ENCODE assay signal across 24 mouse cellular contexts in genomic region chr5:107896265-107896664, GRCm38 (mm10). TPM values are rescaled to one million over a fixed set of nuclear protein-coding genes. Genes with fewer than 3 reads are reported as not detected.
A peak's percentile ranks its signal among the peaks of the same experiment; 100 is the strongest.
DNase-seq lines count a peak whose midpoint lies in the region; ATAC-seq and TF ChIP-seq lines count a peak whose summit lies in the region.
"Had no signal": no experiment of that assay in that cellular context is flagged by ENCODE, and none has a peak within 500 bp of the region (broad histone marks: within the 10 kb centered on the region; RNA-seq: fewer than 3 reads in every experiment).

No protein-coding gene starts in this region.

- TF ChIP-seq CTCF in left cerebral cortex, adult 2 months (IDR thresholded peaks at IDR 0.05): no peak
- TF ChIP-seq CTCF in cerebellum, adult 2 months (IDR thresholded peaks at IDR 0.05; ENCODE audit: borderline replicate concordance, insufficient read depth, low read depth, low read length): no peak

- peak overlapping the region; percentile 28; the same call in 1 of the 2 replicates for H3K27ac ChIP-seq in left cerebral cortex, adult 2 months
- H3K27ac ChIP-seq in cerebellum, adult 2 months (ENCODE audit: insufficient read depth, low read length): no peak overlapping the region
- H3K27ac ChIP-seq: embryonic facial prominence, embryonic 10.5 days; embryonic facial prominence, embryonic 12.5 days; forebrain, embryonic 13.5 days; forebrain, embryonic 15.5 days had no signal

- peak; percentile 66 for ATAC-seq in frontal cortex, adult (ENCODE audit: low TSS enrichment)
- ATAC-seq: activated CD4-positive, CD25-positive, alpha-beta regulatory T cell, adult 4 months; CD4-positive, CD25-positive, alpha-beta regulatory T cell, adult 4 months; forebrain, embryonic 13.5 days; forebrain, embryonic 15.5 days; forebrain, postnatal 0 days; Patski had no signal

- H3K4me3 ChIP-seq in left cerebral cortex, adult 2 months: no peak overlapping the region
- H3K4me3 ChIP-seq in cerebellum, adult 2 months (replicated peaks; ENCODE audit: insufficient read depth, low read depth, low read length): no peak overlapping the region
- H3K4me3 ChIP-seq: embryonic facial prominence, embryonic 10.5 days; embryonic facial prominence, embryonic 12.5 days; forebrain, embryonic 13.5 days; forebrain, embryonic 15.5 days had no signal

- no peaks in the 10 kb centered on the region; the same call in 1 of the 2 replicates for H3K27me3 ChIP-seq in cerebellum, adult 2 months (ENCODE audit: control insufficient read depth, insufficient read depth, low read length)
- H3K27me3 ChIP-seq: CH12.LX; embryonic facial prominence, embryonic 12.5 days; forebrain, embryonic 13.5 days; forebrain, embryonic 15.5 days; Patski had no signal

- no peak for DNase-seq in frontal cortex, postnatal 14 days (ENCODE audit: low spot score in 2 of 2)
- DNase-seq in left cerebral cortex, adult 2 months (ENCODE audit: extremely low spot score in 1 of 2, low spot score in 2 of 2): no peak
- DNase-seq in left cerebral cortex, postnatal 14 days (ENCODE audit: low spot score in 2 of 2): no peak
- DNase-seq in telencephalon, adult 2 months (ENCODE audit: low read depth, low spot score): peak; percentile 64
- DNase-seq in cerebellum, adult 2 months: no peak
- DNase-seq: adrenal gland, adult 8-10 months; adrenal gland, postnatal 14 days; adrenal gland, postnatal 36 days; B cell, adult 2 months; cerebellum, adult 11 months; cerebellum, adult 18-20 months; cerebellum, adult 9-10 months; cerebellum, postnatal 10 days; cerebellum, postnatal 25 days; forebrain, postnatal 0 days had no signal

- no peak for TF ChIP-seq POLR2A in cerebellum, adult 2 months (IDR thresholded peaks at IDR 0.05; ENCODE audit: borderline replicate concordance, insufficient read depth, low read length)

- intact Hi-C loops in left cerebral cortex, adult 2 months (cut with DNase I): no loop called here
- intact Hi-C loops in left cerebral cortex, postnatal 14 days (cut with DNase I): loop anchor here (10.0 kb wide), 1 partner anchor 291 kb away; no protein-coding TSS in a partner anchor

- no peaks in the 10 kb centered on the region for H3K4me1 ChIP-seq in cerebellum, adult 2 months (ENCODE audit: control insufficient read depth, insufficient read depth, low read length)
- H3K4me1 ChIP-seq: embryonic facial prominence, embryonic 10.5 days; embryonic facial prominence, embryonic 12.5 days had no signal

- 70% methylated on average over 1 of the region's 1 CpGs for WGBS in cerebellum, adult 2 months

RNA-seq across cellular contexts. Expression of gene Rpl5, which starts 4.0 kb away (rescaled TPM):
- 10 to 100 TPM; 53.8 to 61.6 TPM for total RNA-seq in left cerebral cortex, adult 2 months (2021)
- total RNA-seq in left cerebral cortex, postnatal 14 days (2021): 10 to 100 TPM; 82.2 to 89.6 TPM
- polyA plus RNA-seq in cerebellum, adult 2 months (2012; rRNA removed): 75.5 and 81.9 TPM in 2 replicates

RNA-seq across cellular contexts. Expression of gene Evi5, which starts 21.4 kb away (rescaled TPM):
- 10 to 100 TPM; 85.7 to 88.7 TPM for total RNA-seq in left cerebral cortex, adult 2 months (2021)
- 10 to 100 TPM; 65.6 to 73.0 TPM for total RNA-seq in left cerebral cortex, postnatal 14 days (2021)
- polyA plus RNA-seq in cerebellum, adult 2 months (2012; rRNA removed): 37.2 and 37.6 TPM in 2 replicates
